15 mouse cellular contexts compared by ENCODE assay signal in genomic region chr17:27925504-27925903, GRCm38 (mm10). TPM values are rescaled to one million over a fixed set of nuclear protein-coding genes. Genes with fewer than 3 reads are reported as not detected.
DNase-seq lines count a peak whose midpoint lies in the region; ATAC-seq and TF ChIP-seq lines count a peak whose summit lies in the region.
"Had no signal": no experiment of that assay in that cellular context is flagged by ENCODE, and none has a peak within 500 bp of the region (broad histone marks: within the 10 kb centered on the region; RNA-seq: fewer than 3 reads in every experiment).

No protein-coding gene starts in this region.

- H3K9me3 ChIP-seq in lung, embryonic 14.5 days (ENCODE audit: low read depth, low read length) = no peaks in the 10 kb centered on the region
- no peaks in the 10 kb centered on the region for H3K9me3 ChIP-seq in stomach, embryonic 16.5 days (replicated peaks; ENCODE audit: control insufficient read depth, low read length)
- H3K9me3 ChIP-seq in midbrain, embryonic 10.5 days (replicated peaks) = no peaks in the 10 kb centered on the region
- H3K9me3 ChIP-seq: limb, embryonic 12.5 days had no signal

- no peak overlapping the region for H3K4me2 ChIP-seq in lung, embryonic 14.5 days
- H3K4me2 ChIP-seq in stomach, embryonic 16.5 days (ENCODE audit: low read depth, low read length) = no peak overlapping the region; the same call in 1 of the 2 replicates
- H3K4me2 ChIP-seq: limb, embryonic 12.5 days had no signal

- H3K4me3 ChIP-seq in lung, embryonic 14.5 days (ENCODE audit: low read depth, low read length) = no peak overlapping the region
- H3K4me3 ChIP-seq in lung, adult 2 months (replicated peaks; ENCODE audit: extremely low read depth, low read depth, low read length) = no peak overlapping the region
- no peak overlapping the region for H3K4me3 ChIP-seq in stomach, embryonic 16.5 days (replicated peaks; ENCODE audit: low read length)
- H3K4me3 ChIP-seq in midbrain, embryonic 10.5 days = no peak overlapping the region
- H3K4me3 ChIP-seq: limb, embryonic 12.5 days; myocyte had no signal

- intact Hi-C loops in heart, postnatal 36 days (cut with DNase I) = no loop called here

- H3K9ac ChIP-seq in lung, embryonic 14.5 days = no peak overlapping the region
- no peak overlapping the region for H3K9ac ChIP-seq in stomach, embryonic 16.5 days (ENCODE audit: low read length)
- H3K9ac ChIP-seq: limb, embryonic 12.5 days had no signal

- TF ChIP-seq POLR2A in lung, adult 2 months (IDR thresholded peaks at IDR 0.05; ENCODE audit: borderline replicate concordance, extremely low read depth, low read depth, low read length) = no peak

- WGBS in lung, embryonic 14.5 days = 52% methylated on average over 7 of the region's 7 CpGs
- WGBS in lung, adult 2 months = 27% methylated on average over 7 of the region's 7 CpGs
- 58% methylated on average over 7 of the region's 7 CpGs for WGBS in stomach, embryonic 16.5 days
- 85% methylated on average over 7 of the region's 7 CpGs for WGBS in midbrain, embryonic 10.5 days

- DNase-seq in heart, adult 11 months = peak; percentile 85
- no peak for DNase-seq in heart, postnatal 36 days
- peak; percentile 80 for DNase-seq in lung, embryonic 14.5 days
- no peak for DNase-seq in lung, adult 2 months
- peak; percentile 21 for DNase-seq in lung, postnatal 25 days (ENCODE audit: low spot score)
- no peak for DNase-seq in midbrain, embryonic 10.5 days (ENCODE audit: low spot score)
- no peak for DNase-seq in urinary bladder, adult 2 months (ENCODE audit: low spot score)
- DNase-seq: B cell, adult 2 months; cerebellum, adult 11 months; heart, postnatal 10 days; thymus, adult 2 months had no signal

- H3K27me3 ChIP-seq in lung, embryonic 14.5 days (ENCODE audit: insufficient read depth, low read length) = no peaks in the 10 kb centered on the region
- no peaks in the 10 kb centered on the region for H3K27me3 ChIP-seq in stomach, embryonic 16.5 days (ENCODE audit: control insufficient read depth, insufficient read depth, low read length)
- H3K27me3 ChIP-seq in midbrain, embryonic 10.5 days (ENCODE audit: low read depth, poor library complexity, severe bottlenecking) = no peaks in the 10 kb centered on the region
- H3K27me3 ChIP-seq: limb, embryonic 12.5 days had no signal

- peak; percentile 70 for ATAC-seq in lung, embryonic 14.5 days (ENCODE audit: insufficient read depth)
- peak; percentile 16; the same call in 1 of the 2 replicates for ATAC-seq in stomach, embryonic 16.5 days (ENCODE audit: insufficient read depth, low FRiP score)
- ATAC-seq: inflammation-experienced regulatory T-cells, adult 6 months had no signal

- peak overlapping the region; percentile 77 for H3K27ac ChIP-seq in lung, embryonic 14.5 days (ENCODE audit: low read depth)
- H3K27ac ChIP-seq in stomach, embryonic 16.5 days (ENCODE audit: low read length) = peak overlapping the region; percentile 47
- no peak overlapping the region for H3K27ac ChIP-seq in midbrain, embryonic 10.5 days (replicated peaks)
- H3K27ac ChIP-seq: limb, embryonic 12.5 days had no signal

- H3K4me1 ChIP-seq in lung, embryonic 14.5 days (ENCODE audit: insufficient read depth) = peaks cover 22% of the 10 kb centered on the region
- peaks cover 32% of the 10 kb centered on the region for H3K4me1 ChIP-seq in lung, adult 2 months (ENCODE audit: control insufficient read depth, insufficient read depth, low read length)
- peaks cover 39% of the 10 kb centered on the region for H3K4me1 ChIP-seq in stomach, embryonic 16.5 days (ENCODE audit: control insufficient read depth, insufficient read depth, low read length)
- peaks cover 8% of the 10 kb centered on the region; the same call in 1 of the 2 replicates for H3K4me1 ChIP-seq in midbrain, embryonic 10.5 days

- no peaks in the 10 kb centered on the region for H3K36me3 ChIP-seq in lung, embryonic 14.5 days (ENCODE audit: insufficient read depth)
- H3K36me3 ChIP-seq in stomach, embryonic 16.5 days (ENCODE audit: control insufficient read depth, insufficient read depth, low read length) = no peaks in the 10 kb centered on the region
- no peaks in the 10 kb centered on the region for H3K36me3 ChIP-seq in midbrain, embryonic 10.5 days

- TF ChIP-seq CTCF in lung, embryonic 14.5 days (IDR thresholded peaks at IDR 0.05; ENCODE audit: low read depth) = peak; percentile 34; the same call in 1 of the 2 replicates
- no peak for TF ChIP-seq CTCF in lung, adult 2 months (IDR thresholded peaks at IDR 0.05; ENCODE audit: insufficient read depth, low read length)

RNA-seq across cellular contexts. Expression of gene Taf11, which starts 15.9 kb away (rescaled TPM):
- total RNA-seq in heart, postnatal 36 days (2021) = 10 to 100 TPM; 22.6 to 23.7 TPM
- polyA plus RNA-seq in lung, embryonic 14.5 days (2014; fragmentation: Nextera tagmentation; extraction: Ambion mirVana) = 68.4 and 68.5 TPM in 2 replicates
- 8.3 and 11.5 TPM in 2 replicates for polyA plus RNA-seq in lung, adult 2 months (2012; rRNA removed)
- polyA plus RNA-seq in stomach, embryonic 16.5 days (2015; fragmentation: Nextera tagmentation; extraction: Ambion mirVana) = 50.9 and 57.8 TPM in 2 replicates
- polyA plus RNA-seq in midbrain, embryonic 10.5 days (2016; fragmentation: Nextera tagmentation; extraction: Ambion mirVana) = 95.5 and 96.3 TPM in 2 replicates
- 32.9 and 33.2 TPM in 2 replicates for polyA plus RNA-seq in urinary bladder, adult 2 months (2012; rRNA removed)

RNA-seq across cellular contexts. Expression of gene Anks1, which starts 16.4 kb away (rescaled TPM):
- total RNA-seq in heart, postnatal 36 days (2021) = 10 to 100 TPM; 54.3 to 54.6 TPM
- 18.7 and 19.4 TPM in 2 replicates for polyA plus RNA-seq in lung, embryonic 14.5 days (2014; fragmentation: Nextera tagmentation; extraction: Ambion mirVana)
- polyA plus RNA-seq in lung, adult 2 months (2012; rRNA removed) = 89.4 and 97.9 TPM in 2 replicates
- 14.5 and 15.3 TPM in 2 replicates for polyA plus RNA-seq in stomach, embryonic 16.5 days (2015; fragmentation: Nextera tagmentation; extraction: Ambion mirVana)
- polyA plus RNA-seq in midbrain, embryonic 10.5 days (2016; fragmentation: Nextera tagmentation; extraction: Ambion mirVana) = 19.3 and 31.9 TPM in 2 replicates
- polyA plus RNA-seq in urinary bladder, adult 2 months (2012; rRNA removed) = 45.2 and 52.6 TPM in 2 replicates

Comparison
In these comparisons a context has a peak if more than half of its experiments do, and no peak if none do; other contexts are left out.
1. DNase-seq: peak in heart, adult 11 months (single experiment), lung, embryonic 14.5 days (single experiment) and lung, postnatal 25 days (single experiment); none in heart, postnatal 36 days (0 of 2), lung, adult 2 months (single experiment), midbrain, embryonic 10.5 days (single experiment) and urinary bladder, adult 2 months (single experiment).